Mouse (Mus musculus) liver, adult 2 months (tissue): Measurements from ENCODE around the gene Elovl2.

Experiments used
- CTCF ChIP-seq: fragments of 200-500 bp; IDR thresholded peaks from 2 replicates; pipeline ENCODE4 v1.5.1; 2011; ENCODE audit warnings: low read depth, low read length, control low read depth
- POLR2A ChIP-seq: fragments of 200-500 bp; IDR thresholded peaks from 2 replicates; pipeline ENCODE4 v1.6.1; 2011; ENCODE audit warnings: low read length, control low read depth; ENCODE audit not compliant: insufficient read depth; ENCODE audit errors: extremely low read depth

DNA sequence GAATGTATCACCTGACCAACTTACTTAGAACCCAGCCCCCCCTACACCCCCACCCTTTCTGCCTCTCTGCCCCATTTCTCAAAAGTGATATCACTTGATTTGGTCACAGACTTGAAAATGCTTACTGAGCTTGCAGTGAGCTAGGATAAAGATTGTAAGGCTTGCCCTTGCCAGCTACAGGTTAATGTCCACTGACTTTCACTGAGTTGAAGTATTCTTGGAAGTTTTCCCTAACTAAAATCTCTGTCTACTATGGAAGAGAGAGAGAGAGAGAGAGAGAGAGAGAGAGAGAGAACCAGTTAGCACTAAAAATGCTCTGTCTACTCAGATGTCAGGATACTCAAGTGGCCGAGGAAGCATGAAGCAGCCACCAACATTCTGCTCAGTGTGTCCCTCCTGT, 1.1 kb downstream of the Elovl2 start:
- TF ChIP-seq CTCF (no peak), POLR2A (no peak)
